Mouse (Mus musculus): ENCODE data around the gene Plod3. TPM values are rescaled to one million over a fixed set of nuclear protein-coding genes. Genes with fewer than 3 reads are reported as not detected.

Gene Plod3
- polyA plus RNA-seq, 2 experiments, result 7.2 to 13.9 TPM

DNA sequence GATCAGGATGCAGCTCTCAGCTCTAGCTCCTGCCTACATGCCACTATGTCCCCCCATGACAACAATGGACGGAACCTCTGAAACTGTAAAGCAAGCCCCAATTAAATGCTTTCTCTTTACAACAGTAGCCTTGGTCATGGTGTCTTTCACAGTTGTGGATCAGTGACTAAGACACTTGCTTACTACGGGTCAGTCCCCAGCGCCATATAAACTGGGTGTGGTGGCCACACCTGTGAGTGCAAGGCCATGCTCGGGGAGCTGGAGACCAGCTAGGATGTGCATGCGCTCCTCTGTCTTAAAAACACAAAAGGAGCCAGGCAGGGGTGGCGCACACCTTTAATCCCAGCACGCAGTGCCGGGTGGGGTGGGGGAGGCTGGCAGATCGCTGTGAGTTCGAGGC is 52.6 kb downstream of the Plod3 start:
- TF ChIP-seq CTCF (IDR thresholded peaks at IDR 0.05; ENCODE audit: low read depth) (no peak), EP300 (IDR thresholded peaks at IDR 0.05; ENCODE audit: low read depth) (no peak)
- DNase-seq (ENCODE audit: low read depth in 3 of 3, low spot score in 3 of 3), result no peak
- no peaks in the 10 kb centered on the region for H3K27me3 ChIP-seq (ENCODE audit: control insufficient read depth, insufficient read depth, low read length)
- no peaks in the 10 kb centered on the region for H3K4me1 ChIP-seq (replicated peaks; ENCODE audit: control insufficient read depth in 2 of 2, insufficient read depth in 2 of 2, low read length in 1 of 2)
- H3K9me3 ChIP-seq (ENCODE audit: control insufficient read depth, low read length), result no peaks in the 10 kb centered on the region
- no peak overlapping the region for H3K9ac ChIP-seq (replicated peaks)
- H3K4me2 ChIP-seq (ENCODE audit: low read depth), result no peak overlapping the region
- 92% methylated on average over 10 of the region's 10 CpGs for WGBS (ENCODE audit: insufficient replicate concordance)
- H3K36me3 ChIP-seq (replicated peaks; ENCODE audit: control insufficient read depth, insufficient read depth, low read depth), result peaks cover 10% of the 10 kb centered on the region
- H3K4me3 ChIP-seq (ENCODE audit: insufficient read depth in 1 of 2, low read depth in 2 of 2, low read length in 2 of 2), result no peak overlapping the region
- H3K27ac ChIP-seq, result no peak overlapping the region
- no peak for ATAC-seq (ENCODE audit: insufficient read depth)

GRCm38 (mm10) chr5:137041442-137041841 is 54.6 kb downstream of the Plod3 start:
- H3K9me3 ChIP-seq (ENCODE audit: control insufficient read depth, low read length), result no peaks in the 10 kb centered on the region
- no peak for TF ChIP-seq CTCF (IDR thresholded peaks at IDR 0.05; ENCODE audit: low read depth)
- TF ChIP-seq EP300 (IDR thresholded peaks at IDR 0.05; ENCODE audit: low read depth), result no peak
- 84% methylated on average over 10 of the region's 10 CpGs for WGBS (ENCODE audit: insufficient replicate concordance)
- H3K4me1 ChIP-seq (replicated peaks; ENCODE audit: control insufficient read depth in 2 of 2, insufficient read depth in 2 of 2, low read length in 1 of 2), result peaks cover 5 to 11% of the 10 kb centered on the region in 2 experiments
- ATAC-seq (ENCODE audit: insufficient read depth) (no peak), DNase-seq (ENCODE audit: low read depth in 3 of 3, low spot score in 3 of 3) (no peak)
- H3K36me3 ChIP-seq (replicated peaks; ENCODE audit: control insufficient read depth, insufficient read depth, low read depth), result peaks cover 10% of the 10 kb centered on the region
- H3K27me3 ChIP-seq (ENCODE audit: control insufficient read depth, insufficient read depth, low read length), result no peaks in the 10 kb centered on the region
- no peak overlapping the region for H3K4me3 ChIP-seq (ENCODE audit: insufficient read depth in 1 of 2, low read depth in 2 of 2, low read length in 2 of 2)
- no peak overlapping the region for H3K9ac ChIP-seq (replicated peaks)
- H3K27ac ChIP-seq, result no peak overlapping the region
- H3K4me2 ChIP-seq (ENCODE audit: low read depth), result no peak overlapping the region

GRCm38 (mm10) chr5:137043997-137044396 is 57.2 kb downstream of the Plod3 start:
- Histone ChIP-seq H3K4me1 (replicated peaks; ENCODE audit: control insufficient read depth in 2 of 2, insufficient read depth in 2 of 2, low read length in 1 of 2) (peaks cover 5 to 13% of the 10 kb centered on the region in 2 experiments), H3K4me2 (ENCODE audit: low read depth) (no peak overlapping the region), H3K9ac (replicated peaks) (no peak overlapping the region), H3K4me3 (ENCODE audit: insufficient read depth in 1 of 2, low read depth in 2 of 2, low read length in 2 of 2) (no peak overlapping the region), H3K27me3 (ENCODE audit: control insufficient read depth, insufficient read depth, low read length) (no peaks in the 10 kb centered on the region), H3K36me3 (replicated peaks; ENCODE audit: control insufficient read depth, insufficient read depth, low read depth) (peaks cover 10% of the 10 kb centered on the region), H3K27ac (no peak overlapping the region), H3K9me3 (ENCODE audit: control insufficient read depth, low read length) (no peaks in the 10 kb centered on the region)
- TF ChIP-seq EP300 (IDR thresholded peaks at IDR 0.05; ENCODE audit: low read depth), result no peak
- DNase-seq (ENCODE audit: low read depth in 3 of 3, low spot score in 3 of 3) (no peak), ATAC-seq (ENCODE audit: insufficient read depth) (no peak)
- WGBS (ENCODE audit: insufficient replicate concordance), result 92% methylated on average over 7 of the region's 7 CpGs

DNA sequence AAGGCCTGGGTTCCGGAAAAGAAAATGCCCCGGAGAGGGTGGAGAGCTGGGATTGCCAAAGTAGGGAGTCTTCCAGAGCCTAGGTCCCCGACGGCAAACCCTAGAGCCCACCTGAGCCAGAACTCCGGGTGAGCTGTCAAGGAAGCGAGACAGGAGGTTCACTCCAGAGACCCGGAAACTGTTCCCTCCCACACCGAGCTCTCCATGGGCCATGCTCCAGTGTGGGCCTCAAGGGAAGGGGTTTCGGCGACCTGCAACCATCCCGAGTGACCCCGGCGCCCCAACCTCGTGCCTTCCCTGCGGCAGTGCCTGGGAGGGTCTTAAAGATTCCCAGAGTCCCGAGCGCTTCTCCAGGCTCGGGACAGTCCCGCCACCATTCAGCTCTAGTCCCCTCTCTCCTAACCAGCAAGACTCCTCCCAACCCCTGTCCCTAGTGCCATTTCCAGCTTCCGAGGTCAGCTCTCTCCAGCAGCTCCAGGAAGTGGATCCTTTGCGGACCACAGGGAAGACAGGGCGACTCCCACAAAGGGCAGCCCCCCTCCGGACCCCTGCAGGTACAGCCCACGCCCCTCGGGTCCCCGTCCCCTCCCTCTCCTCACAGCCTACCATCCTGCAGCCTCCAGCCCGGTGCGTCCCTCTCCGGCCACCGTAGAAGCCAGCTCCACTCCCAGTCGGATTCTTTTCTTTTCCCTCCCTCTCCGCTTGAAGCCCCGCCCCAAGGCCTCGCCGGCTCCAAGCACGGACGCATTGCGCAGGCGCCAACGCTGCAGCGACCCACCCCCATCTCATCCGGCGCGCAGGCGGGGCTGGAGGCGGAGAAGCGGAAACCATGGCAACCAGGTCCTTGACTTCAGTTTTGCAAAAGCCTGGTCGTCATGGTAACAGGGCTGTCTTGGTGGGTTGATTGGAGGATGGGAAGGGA is 58.8 kb downstream of the Plod3 start, which contains the start of gene Ap1s1:
Gene Ap1s1 (minus strand): TSS at position 734 of the 922 bp plus-strand sequence.
- Histone ChIP-seq H3K36me3 (replicated peaks; ENCODE audit: control insufficient read depth, insufficient read depth, low read depth) (peaks cover 6% of the 10 kb centered on the region), H3K4me3 (ENCODE audit: insufficient read depth in 1 of 2, low read depth in 2 of 2, low read length in 2 of 2) (peak within 1 kb of the TSS; percentile 63 to 78), H3K4me1 (replicated peaks; ENCODE audit: control insufficient read depth in 2 of 2, insufficient read depth in 2 of 2, low read length in 1 of 2) (peaks cover 5 to 13% of the 10 kb centered on the region in 2 experiments), H3K9me3 (ENCODE audit: control insufficient read depth, low read length) (no peaks in the 10 kb centered on the region), H3K27ac (0 out of 2 replicates have a peak within 1 kb of the TSS, but pooled peaks have one; percentile 9), H3K4me2 (ENCODE audit: low read depth) (peak within 1 kb of the TSS; percentile 79), H3K9ac (replicated peaks) (peak within 1 kb of the TSS; percentile 81), H3K27me3 (ENCODE audit: control insufficient read depth, insufficient read depth, low read length) (no peaks in the 10 kb centered on the region)
- under 1% methylated on average over 48 of the region's 48 CpGs for WGBS (ENCODE audit: insufficient replicate concordance)
- DNase-seq (ENCODE audit: low read depth in 3 of 3, low spot score in 3 of 3) (peak; percentile 76 to 82 (median 81)), ATAC-seq (ENCODE audit: insufficient read depth) (peak; percentile 88)
- TF ChIP-seq CTCF (IDR thresholded peaks at IDR 0.05; ENCODE audit: low read depth) (no peak), EP300 (IDR thresholded peaks at IDR 0.05; ENCODE audit: low read depth) (0 out of 2 replicates have a peak, but pooled peaks have one; percentile 14)

MicroRNA genes within 50 kb of the gene (microRNA counts, 519-probe panel; counts per million panel counts)
- 69.9 counts per million for microRNA mmu-miR-702

Small RNA genes lying within 50 kb of the gene (microRNA-seq; reads per million reads assigned to microRNA genes)
- 22.0 reads per million, percentile 31 among the genes with 10 or more reads in this experiment for gene Mir702

Other genes with a start within 250 kb of the Plod3 start
- 0.10 and 0.18 TPM in 2 replicates for gene Col26a1, start 103.8 kb upstream of the Plod3 start, polyA plus RNA-seq (2012; rRNA removed)
- gene Col26a1, start 103.8 kb upstream of the Plod3 start, polyA plus RNA-seq (2014; fragmentation: Nextera tagmentation; extraction: Ambion mirVana), result 0.06 and 0.10 TPM in 2 replicates
- gene Ift22, start 78.9 kb upstream of the Plod3 start, polyA plus RNA-seq (2012; rRNA removed), result 1.6 and 2.5 TPM in 2 replicates
- gene Ift22, start 78.9 kb upstream of the Plod3 start, polyA plus RNA-seq (2014; fragmentation: Nextera tagmentation; extraction: Ambion mirVana), result 9.9 and 10.5 TPM in 2 replicates
- 115 and 154 TPM in 2 replicates for gene Fis1, start 33.7 kb upstream of the Plod3 start, polyA plus RNA-seq (2012; rRNA removed)
- gene Fis1, start 33.7 kb upstream of the Plod3 start, polyA plus RNA-seq (2014; fragmentation: Nextera tagmentation; extraction: Ambion mirVana), result 239 and 242 TPM in 2 replicates
- gene Cldn15, start 20.4 kb upstream of the Plod3 start, polyA plus RNA-seq (2012; rRNA removed), result 2.8 and 3.5 TPM in 2 replicates
- gene Cldn15, start 20.4 kb upstream of the Plod3 start, polyA plus RNA-seq (2014; fragmentation: Nextera tagmentation; extraction: Ambion mirVana), result 4.2 TPM in 2 replicates
- gene Znhit1, start 1.0 kb downstream of the Plod3 start, polyA plus RNA-seq (2012; rRNA removed), result 25.4 and 29.3 TPM in 2 replicates
- gene Znhit1, start 1.0 kb downstream of the Plod3 start, polyA plus RNA-seq (2014; fragmentation: Nextera tagmentation; extraction: Ambion mirVana), result 46.2 and 51.2 TPM in 2 replicates
- 0.04 TPM in 2 replicates for gene Vgf, start 39.4 kb downstream of the Plod3 start, polyA plus RNA-seq (2012; rRNA removed)
- gene Vgf, start 39.4 kb downstream of the Plod3 start, polyA plus RNA-seq (2014; fragmentation: Nextera tagmentation; extraction: Ambion mirVana), result not detected in 2 replicates
- gene Ap1s1, start 59.1 kb downstream of the Plod3 start, polyA plus RNA-seq (2012; rRNA removed), result 45.8 and 58.6 TPM in 2 replicates
- gene Ap1s1, start 59.1 kb downstream of the Plod3 start, polyA plus RNA-seq (2014; fragmentation: Nextera tagmentation; extraction: Ambion mirVana), result 73.9 and 79.4 TPM in 2 replicates
- gene Serpine1, start 85.2 kb downstream of the Plod3 start, polyA plus RNA-seq (2012; rRNA removed), result 0.14 and 0.23 TPM in 2 replicates
- gene Serpine1, start 85.2 kb downstream of the Plod3 start, polyA plus RNA-seq (2014; fragmentation: Nextera tagmentation; extraction: Ambion mirVana), result not detected in 2 replicates
- 3.7 and 5.4 TPM in 2 replicates for gene Trim56, start 129.2 kb downstream of the Plod3 start, polyA plus RNA-seq (2012; rRNA removed)
- gene Trim56, start 129.2 kb downstream of the Plod3 start, polyA plus RNA-seq (2014; fragmentation: Nextera tagmentation; extraction: Ambion mirVana), result 7.8 and 8.4 TPM in 2 replicates
- gene Muc3, start 162.3 kb downstream of the Plod3 start, polyA plus RNA-seq (2012; rRNA removed), result not detected in 2 replicates
- gene Muc3, start 162.3 kb downstream of the Plod3 start, polyA plus RNA-seq (2014; fragmentation: Nextera tagmentation; extraction: Ambion mirVana), result not detected in 2 replicates
- 0.06 TPM in 2 replicates for gene Muc3a, start 225.4 kb downstream of the Plod3 start, polyA plus RNA-seq (2012; rRNA removed)
- not detected in 2 replicates for gene Muc3a, start 225.4 kb downstream of the Plod3 start, polyA plus RNA-seq (2014; fragmentation: Nextera tagmentation; extraction: Ambion mirVana)